Mouse (Mus musculus): ENCODE results near the gene Cxcl1. TPM values are rescaled to one million over a fixed set of nuclear protein-coding genes. Genes with fewer than 3 reads are reported as not detected.
"Not testable (repeated sequence)": the region's sequence is repeated elsewhere in the genome, so short reads cannot be mapped to it uniquely, and the experiment has no call there.

Cxcl1 gene
- total RNA-seq (2022): under 1 TPM in 1 of 4 experiments, not detected in 3; 0.46 TPM

DNA sequence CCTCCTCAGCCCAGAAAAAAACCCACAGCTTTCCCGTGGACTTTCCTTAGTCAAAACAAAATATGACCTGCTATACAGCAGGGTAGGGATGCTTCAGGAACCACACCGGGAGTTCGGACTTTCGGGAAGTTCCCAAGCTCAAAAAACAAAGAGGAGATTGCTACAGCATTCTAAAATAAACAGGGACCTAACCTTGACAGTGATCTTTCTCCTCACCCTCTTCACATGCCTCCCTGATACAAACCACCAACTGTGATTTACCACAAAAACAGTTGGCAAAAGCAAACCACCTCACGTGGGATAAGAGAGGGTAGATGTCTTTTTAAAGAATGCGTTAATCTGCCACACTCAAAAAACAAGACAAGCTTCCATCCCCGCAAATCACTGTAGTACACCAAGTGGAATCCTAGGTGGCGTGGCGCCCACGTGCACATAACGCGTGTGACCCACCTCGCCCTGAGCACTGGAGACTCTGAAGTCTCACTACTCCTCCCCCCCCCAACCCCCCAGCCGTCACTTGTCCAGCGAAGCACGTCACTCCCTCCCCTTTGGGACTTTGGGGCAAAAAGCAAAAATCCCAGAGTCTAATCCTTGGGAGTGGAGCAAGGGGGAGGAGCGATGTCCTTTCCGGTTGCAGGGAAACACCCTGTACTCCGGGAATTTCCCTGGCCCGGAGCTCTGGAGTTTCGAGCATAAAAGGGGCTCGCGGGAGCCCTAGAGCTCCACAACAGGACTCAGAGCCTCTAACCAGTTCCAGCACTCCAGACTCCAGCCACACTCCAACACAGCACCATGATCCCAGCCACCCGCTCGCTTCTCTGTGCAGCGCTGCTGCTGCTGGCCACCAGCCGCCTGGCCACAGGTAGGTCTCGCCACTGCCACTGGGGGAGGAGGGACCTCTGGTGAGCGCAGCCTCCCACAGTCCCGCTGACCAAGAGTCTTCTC, at the start of gene Cxcl1:
TSS of gene Cxcl1 (plus strand) at position 723 of the 945 bp plus-strand sequence.
- no peak for DNase-seq (ENCODE audit: low spot score in 2 of 2)

DNA sequence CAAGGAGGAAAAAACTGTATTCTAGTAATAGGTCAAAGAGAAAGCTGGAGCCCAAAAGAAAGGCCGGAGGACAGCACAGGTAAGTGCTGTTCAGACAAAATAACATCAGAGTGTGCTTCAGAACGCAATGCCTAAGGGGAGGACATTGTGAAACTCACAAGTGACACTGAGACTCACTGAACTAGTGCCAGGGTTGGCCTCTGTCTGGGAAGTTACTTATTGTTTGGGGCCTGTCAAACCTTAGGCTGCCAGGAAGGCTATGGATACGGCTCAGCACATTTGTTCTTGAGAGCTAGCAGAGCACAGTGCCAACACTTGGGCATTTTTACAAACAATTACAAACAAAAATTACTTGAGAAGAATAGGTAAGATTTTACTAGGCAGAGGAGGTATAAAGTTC, 47.1 kb upstream of the Cxcl1 start:
- DNase-seq (ENCODE audit: low spot score in 2 of 2): no peak

DNA sequence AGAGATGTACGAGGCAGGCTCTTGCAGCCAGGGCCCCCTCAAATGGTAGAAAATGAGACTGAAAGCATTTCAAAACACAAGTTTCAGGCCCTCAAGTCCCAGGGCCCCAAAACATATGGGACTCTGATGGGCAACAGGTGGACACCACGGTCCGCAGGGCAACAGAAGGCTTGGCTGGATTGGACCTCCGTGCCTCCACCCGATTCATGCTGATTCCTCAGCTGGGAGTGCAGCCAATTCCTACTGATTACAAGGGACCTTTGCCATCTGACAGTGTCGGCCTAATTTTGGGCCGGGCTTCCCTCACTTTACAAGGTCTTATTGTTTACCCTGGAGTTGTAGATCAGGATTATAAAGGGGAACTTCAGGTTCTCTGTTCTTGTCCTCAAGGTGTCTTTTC, 40.9 kb upstream of the Cxcl1 start:
- DNase-seq (ENCODE audit: low spot score in 2 of 2): not testable (repeated sequence)

DNA sequence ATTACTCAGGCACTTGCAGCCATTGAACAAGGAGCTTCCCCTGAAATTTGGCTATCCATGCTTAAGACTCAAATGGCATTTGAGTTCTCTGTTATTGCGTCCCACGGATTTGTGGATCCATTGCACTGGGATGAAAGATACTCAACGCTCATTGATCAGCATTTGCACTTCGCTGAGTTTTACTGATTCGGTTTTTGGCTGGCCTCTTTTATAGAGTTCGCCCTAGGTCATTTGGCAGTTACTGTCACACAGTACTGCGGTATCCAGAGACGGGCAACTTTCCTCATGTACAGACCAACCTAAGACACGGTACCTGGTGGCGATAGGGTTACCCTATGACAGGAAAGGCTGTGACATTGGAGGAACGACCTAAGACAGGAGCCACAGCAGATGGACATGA, 39.6 kb upstream of the Cxcl1 start:
- not testable (repeated sequence) for DNase-seq (ENCODE audit: low spot score in 2 of 2)

DNA sequence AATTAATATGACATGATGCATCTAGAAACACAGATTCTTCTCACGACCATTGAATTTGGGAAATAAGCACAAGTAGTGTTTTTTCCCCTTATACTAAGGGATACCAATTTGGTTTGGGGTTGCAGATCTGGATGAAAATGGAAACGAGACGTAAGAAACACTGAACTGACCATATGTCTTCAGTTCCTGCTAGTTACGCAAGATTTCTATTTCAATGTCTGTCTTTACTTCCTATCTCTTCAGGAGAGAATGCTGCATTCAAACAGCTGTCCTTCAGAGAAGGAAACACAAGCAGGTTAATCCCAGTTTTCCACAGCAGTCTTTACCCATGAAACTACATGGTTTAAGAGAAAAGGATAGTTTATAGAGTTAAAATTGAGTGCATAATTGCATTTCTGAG, 37.8 kb upstream of the Cxcl1 start:
- DNase-seq (ENCODE audit: low spot score in 2 of 2): no peak

DNA sequence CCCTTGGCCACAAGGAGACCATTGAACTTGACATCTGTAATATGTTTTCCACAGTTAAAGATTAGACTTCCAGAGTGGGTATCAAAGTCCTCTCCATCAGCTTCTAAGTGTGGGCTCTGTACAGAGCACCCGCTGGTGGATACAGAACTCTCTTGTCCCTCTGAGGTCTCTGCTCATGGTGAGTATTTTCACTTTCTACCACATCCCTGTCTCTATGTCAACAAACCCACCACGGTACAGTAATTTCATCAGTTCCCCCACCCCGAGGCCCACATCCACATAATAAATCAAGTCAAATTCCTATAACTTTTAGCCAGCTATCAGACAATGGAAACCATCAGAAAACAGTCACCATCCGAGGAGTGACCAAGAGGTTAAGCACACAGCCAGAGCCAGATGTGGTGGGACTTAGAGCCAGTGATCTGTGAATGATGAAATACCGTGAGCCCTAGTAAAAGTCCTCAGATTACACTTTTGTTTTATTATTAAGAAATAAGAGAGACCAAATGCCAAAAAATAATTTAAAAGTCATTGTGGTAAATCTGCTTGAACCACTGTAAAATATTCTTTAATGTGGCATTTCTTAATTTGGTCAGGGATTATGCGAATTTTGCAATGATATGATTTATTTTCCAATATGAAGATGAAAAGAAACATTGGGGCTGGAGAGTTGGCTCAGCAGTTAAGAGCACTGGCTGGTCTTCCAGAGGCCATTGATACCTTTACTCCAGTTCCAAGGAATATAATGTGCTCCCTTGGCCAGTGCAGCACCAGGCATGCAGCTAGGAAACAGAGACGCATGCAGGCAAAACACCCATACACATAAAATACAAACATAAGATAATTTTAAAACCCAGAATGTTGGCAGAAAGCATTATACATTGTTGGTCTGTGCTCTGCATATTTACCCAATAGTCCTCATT, 35.5 kb upstream of the Cxcl1 start:
- no peak for DNase-seq (ENCODE audit: low spot score in 2 of 2)

DNA sequence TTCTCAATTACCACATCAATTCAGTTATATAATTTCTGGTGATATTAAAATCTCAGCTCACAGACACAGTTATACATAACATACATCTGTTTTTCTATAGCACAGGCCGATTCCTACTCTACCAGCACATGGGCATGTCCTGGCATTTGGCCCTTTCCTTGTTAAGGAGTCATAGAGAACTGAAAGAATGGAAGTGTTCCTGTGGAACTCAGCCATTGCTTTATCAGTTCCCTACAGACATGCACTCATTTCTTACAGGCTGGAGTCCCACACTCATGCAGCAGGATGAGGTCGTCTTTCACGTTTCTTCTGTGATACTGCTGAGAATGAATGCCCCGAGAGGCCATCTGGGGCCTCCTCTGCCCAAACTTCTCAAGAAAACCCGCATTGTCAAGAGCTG, 33.6 kb upstream of the Cxcl1 start:
- no peak for DNase-seq (ENCODE audit: low spot score in 2 of 2)

DNA sequence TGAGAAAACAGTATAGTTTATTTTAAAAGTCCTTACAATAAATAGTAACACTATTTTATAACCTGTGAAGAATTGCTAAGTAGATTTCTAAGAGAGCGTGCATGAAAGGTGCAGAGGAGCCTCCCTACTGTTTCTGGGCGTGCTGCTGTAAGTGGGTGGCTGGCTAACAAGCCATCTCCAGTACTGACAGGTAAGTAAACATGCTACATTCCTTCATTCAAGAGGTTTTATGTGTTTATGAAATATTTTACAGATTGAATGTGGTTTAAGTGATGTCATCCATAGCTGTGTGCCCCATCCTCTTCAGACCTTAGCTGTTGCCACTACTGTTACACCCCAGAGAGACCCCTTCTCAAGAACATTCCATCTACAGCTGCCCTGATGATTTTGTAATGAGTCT, 32.6 kb upstream of the Cxcl1 start:
- DNase-seq (ENCODE audit: low spot score in 2 of 2): no peak

DNA sequence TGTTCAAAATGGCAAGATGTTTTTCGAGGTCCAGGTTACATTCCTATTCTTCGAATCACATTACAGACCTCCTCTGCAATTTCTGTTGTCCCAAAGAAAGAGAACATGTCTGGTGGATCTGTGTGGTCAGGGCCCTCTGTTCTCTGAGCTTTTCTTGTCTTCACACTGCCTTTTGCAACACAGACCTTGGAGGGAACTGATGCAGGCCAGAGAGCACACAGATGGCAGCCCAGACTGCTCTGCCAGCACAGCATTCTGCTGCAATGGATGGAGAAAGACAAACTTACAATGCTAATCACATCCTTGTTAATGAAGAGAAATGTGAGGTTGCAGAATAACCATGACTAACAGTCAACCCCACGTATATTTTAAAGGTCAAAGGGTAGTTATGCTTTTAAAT, 32.0 kb upstream of the Cxcl1 start:
- no peak for DNase-seq (ENCODE audit: low spot score in 2 of 2)

DNA sequence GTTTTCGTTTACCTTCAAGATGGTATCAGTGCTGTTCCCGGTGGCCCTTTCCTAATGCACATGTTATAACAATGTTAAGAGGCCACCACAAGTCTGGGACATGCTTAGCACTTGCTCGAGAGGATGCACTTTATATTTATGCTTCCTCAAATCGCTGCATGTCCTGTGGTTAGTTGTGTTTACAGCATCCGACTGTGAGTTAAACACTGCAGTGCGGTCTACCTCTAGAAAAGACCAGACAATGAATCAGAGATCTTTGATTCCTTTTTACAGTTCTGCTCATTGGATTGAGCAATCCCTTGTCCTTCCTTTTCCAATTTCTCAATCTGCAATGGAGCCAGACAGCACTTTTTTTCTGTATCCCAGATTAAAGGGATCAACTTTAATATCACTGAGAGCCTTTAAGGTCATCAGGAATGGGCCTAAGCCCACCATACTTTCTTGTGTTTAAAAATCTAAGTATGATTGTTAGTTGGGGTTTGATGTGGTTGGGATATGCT, 29.1 kb upstream of the Cxcl1 start:
- DNase-seq (ENCODE audit: low spot score in 2 of 2): no peak

DNA sequence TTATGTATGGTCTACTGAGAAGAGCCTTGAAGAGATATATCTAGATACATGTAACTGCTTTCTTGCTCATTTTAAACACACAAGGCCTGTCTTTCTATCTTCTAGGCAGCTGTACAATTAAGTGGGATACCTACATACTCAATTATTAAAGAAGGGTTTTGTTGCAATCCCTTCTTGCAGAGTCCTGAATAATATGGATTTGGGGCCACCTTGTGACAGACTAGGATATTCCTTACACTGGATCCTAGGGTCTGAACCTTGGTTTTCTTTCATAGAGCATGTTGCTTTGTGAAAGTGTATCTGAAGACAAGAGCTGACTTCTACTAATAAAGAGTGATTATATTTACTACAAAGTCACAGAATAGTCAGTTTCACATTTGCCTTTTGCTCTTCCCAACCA, 24.3 kb upstream of the Cxcl1 start:
- DNase-seq (ENCODE audit: low spot score in 2 of 2): no peak

DNA sequence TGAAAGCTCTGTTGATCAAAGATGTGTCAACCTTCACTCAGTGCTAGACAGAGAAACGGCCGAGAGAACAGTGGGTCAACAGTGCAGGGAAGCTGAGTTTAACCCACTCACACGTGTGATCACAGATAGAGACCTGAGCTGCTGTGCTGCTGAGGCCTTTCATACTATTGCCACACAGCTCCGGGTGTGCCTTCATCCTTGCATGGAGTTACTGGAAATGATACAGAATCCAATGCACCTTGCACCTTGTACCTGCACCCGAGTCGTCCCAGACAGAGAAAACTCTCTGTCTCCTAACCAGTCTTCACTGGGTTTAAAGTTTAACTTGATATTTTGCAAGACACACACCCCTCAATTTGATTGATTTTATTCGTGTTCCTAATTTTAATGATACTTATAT, 18.7 kb upstream of the Cxcl1 start:
- DNase-seq (ENCODE audit: low spot score in 2 of 2): no peak

DNA sequence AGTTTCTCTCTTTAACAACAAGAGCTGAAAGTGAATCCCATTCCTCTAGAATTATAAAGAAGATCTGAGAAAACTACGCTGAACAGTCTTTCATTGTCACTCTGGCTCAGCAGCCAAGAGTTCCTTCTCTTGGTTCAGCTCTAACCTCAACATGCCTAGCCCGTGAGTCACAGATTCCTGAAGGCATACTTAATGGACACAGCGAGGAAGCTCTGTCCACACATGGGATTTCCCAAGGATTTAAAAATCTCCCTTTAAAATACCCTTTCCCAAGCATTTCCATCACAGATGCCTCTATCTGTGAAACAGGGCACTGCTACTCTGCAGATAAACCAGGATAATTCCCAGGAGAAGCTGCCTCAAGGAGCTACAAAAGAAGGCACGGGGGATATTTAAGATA, 15.0 kb upstream of the Cxcl1 start:
- no peak for DNase-seq (ENCODE audit: low spot score in 2 of 2)

DNA sequence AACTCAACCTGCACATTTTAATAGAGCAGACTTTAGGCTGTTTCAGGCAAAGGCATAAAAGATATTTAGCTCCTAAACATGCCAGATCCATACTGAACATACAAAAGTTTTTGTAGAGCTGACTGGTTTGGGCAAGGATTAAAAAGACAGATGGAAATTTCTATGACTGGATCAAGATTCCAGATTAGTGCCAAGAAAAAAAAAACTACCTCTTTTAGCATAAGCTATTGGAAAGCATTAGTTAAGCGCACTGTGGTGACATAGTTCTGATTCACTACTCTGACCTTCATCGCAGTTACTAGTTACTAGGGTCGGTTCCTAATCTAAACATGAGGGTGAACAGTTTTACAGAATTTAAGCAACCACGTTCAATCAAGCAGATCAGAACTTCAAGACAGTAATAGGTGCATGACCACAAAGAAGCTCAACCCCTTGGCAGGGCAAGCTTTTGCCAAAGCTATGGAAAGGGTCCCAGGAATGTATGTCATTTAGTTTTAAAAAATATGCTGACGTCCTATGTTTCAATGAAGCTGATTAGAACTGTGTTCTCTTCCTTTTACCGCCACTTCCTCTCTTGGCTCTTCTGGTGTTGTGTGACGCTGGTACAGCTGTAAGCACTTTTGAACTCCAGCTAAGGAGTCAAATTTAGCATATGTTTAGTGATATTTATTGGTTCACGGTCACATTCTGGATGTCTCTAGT, 14.4 kb upstream of the Cxcl1 start:
- DNase-seq (ENCODE audit: low spot score in 2 of 2): no peak

DNA sequence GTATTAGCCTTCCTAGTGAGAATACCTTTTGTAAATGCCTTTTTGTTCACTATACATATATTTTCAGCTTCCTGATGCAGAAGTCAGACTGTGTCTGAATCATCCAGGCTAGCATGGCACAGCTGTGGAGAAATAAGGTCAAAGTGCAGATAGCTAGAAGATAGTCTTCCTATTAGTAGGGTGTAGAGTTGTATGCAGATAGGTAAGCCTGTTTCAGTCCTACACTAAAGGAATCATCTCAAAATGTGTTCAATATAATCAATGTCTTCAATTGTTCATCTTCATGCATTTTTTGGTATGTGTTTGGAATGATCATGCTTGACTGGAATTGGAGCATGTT, 13.9 kb upstream of the Cxcl1 start:
- DNase-seq (ENCODE audit: low spot score in 2 of 2): no peak

DNA sequence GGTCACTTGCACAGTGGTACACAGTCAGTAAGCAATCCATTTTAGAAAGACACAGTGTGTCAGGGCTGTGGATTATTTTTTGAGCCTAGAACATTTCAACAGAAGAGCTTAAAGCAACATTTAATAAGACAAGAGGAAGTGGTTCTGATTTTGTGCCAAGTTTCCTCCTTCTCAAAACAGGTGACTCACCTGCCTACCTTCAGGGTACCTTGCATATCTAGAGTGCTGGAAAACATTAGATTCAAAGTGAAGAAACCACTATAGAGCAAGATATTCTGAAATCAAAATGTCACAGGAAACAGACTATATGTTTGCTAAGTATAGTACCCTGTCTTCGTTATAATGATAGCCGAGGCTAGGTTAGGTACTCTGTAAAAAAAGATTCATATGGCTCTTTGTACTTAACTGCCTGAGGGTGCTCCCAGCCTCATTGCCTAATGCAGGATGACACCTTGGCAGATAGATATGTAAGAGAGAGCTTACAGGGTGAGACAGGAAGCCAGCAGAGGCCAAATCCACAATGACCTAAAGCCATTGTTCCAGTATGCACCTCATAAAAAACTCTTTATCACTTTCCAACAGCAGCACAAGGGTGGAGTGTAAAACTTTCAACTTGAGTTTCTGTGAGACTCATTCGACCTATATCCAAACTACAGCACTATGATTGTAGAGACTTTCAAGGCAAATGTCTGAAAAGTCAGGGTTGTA, 11.6 kb upstream of the Cxcl1 start:
- no peak for DNase-seq (ENCODE audit: low spot score in 2 of 2)

DNA sequence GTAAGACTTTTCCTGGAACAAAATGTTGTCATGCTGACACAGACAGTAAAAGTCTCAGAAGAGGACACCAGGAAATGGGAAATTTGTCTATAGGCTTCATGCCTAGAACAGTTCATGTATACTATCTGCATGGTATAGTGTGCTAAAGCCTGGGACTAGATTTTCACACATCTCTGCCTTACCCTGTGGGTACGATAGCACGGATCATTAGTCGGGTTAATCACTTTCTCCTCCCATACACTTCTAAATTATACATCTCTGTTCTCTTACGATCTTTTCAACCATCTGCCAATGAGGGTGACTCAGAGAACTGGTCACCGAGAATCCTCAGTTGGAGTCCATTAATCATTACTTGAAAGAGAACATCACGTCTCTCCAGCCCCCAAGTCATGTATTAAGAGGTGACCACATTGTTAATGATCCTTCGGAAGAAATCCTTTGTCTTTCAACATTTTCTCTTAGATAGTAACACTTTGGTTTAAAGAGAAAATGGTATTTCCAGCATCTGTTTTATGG, 10.6 kb upstream of the Cxcl1 start:
- DNase-seq (ENCODE audit: low spot score in 2 of 2): no peak

DNA sequence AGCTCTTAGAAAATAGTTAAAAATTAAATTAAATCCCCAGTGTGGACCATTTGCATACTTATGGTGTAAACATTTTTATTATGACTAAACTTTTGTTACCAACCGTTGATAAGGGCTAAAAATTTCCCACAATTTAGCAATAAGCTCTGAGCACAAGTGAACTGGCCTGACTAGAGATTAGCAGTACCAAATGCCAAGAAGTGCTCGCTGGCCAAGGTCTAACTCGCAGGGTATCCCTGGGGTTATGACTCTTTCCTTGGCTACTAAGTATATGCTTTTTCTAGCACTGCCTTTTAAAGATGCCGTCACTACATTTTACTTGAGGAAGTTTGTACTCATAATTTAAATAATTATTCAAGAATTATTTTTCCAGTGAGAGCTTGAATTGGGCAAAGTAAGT, 10.0 kb upstream of the Cxcl1 start:
- DNase-seq (ENCODE audit: low spot score in 2 of 2): no peak

DNA sequence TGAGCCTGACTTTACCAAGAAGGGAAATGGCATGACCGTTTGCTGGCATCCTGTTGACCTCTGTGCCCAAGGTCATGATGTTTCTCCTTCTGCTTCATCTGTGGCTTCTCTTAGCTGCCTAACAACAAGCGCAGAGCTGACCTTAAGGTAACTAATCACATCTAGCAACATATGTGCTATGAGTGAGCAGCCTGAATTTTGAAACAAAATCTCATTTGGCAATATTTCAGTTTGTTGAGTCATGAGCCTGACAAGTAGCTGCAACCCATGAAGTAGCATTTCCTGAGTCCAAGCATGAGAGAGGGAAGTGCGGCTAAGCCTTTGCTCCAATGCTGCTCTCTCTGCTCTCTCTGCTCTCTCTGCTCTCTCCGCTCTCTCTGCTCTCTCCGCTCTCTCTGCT, 9.4 kb upstream of the Cxcl1 start:
- DNase-seq (ENCODE audit: low spot score in 2 of 2): no peak

DNA sequence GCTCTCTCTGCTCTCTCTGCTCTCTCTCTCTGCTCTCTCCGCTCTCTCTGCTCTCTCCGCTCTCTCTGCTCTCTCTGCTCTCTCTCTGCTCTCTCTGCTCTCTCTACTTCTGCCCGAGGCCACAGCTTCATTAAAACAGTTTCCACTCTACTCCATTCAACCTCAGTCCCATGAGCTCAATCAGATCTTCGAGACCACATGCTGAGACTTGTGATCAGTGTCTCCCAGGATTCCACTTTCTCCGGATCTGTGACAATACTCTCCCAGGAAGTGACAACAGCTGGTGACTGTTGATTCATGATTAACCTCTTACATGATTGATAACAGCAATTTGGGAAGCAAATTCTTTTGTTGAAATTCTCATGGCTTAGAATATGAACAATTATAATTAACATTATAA, 8.9 kb upstream of the Cxcl1 start:
- DNase-seq (ENCODE audit: low spot score in 2 of 2): no peak

All from left cerebral cortex, adult 8-10 months (tissue).